Mouse (Mus musculus) testis, adult 2 months (tissue): Measurements from ENCODE around the gene Prss38.

ENCODE experiments used
- CTCF ChIP-seq: fragments of 200-500 bp; IDR thresholded peaks from 2 replicates; pipeline ENCODE4 v1.5.1; 2012; ENCODE audit warnings: low read depth, mild to moderate bottlenecking, inconsistent platforms, low read length, moderate library complexity; ENCODE audit not compliant: control insufficient read depth, insufficient read depth, insufficient replicate concordance
- POLR2A ChIP-seq: fragments of 200-500 bp; IDR thresholded peaks from 2 replicates; pipeline ENCODE4 v1.6.1; 2012; ENCODE audit warnings: low read depth, mild to moderate bottlenecking, inconsistent platforms, low read length, moderate library complexity; ENCODE audit not compliant: control insufficient read depth

GRCm38 (mm10) chr11:59423010-59423588 is 47.6 kb upstream of the Prss38 start:
- TF ChIP-seq POLR2A (no peak), CTCF (no peak)
